Mouse (Mus musculus) olfactory bulb, adult 2 months (tissue): ENCODE measurements around the gene Tshz2.
"Not testable (repeated sequence)": the region's sequence is repeated elsewhere in the genome, so short reads cannot be mapped to it uniquely, and the experiment has no call there.

ENCODE experiments used
- CTCF ChIP-seq: fragments of 200-500 bp; IDR thresholded peaks from 2 replicates; pipeline ENCODE4 v1.5.1; 2012; ENCODE audit warnings: low read depth, mild to moderate bottlenecking, low read length, moderate library complexity; ENCODE audit not compliant: insufficient read depth
- POLR2A ChIP-seq: fragments of 200-500 bp; IDR thresholded peaks from 2 replicates; pipeline ENCODE4 v1.6.1; 2012; ENCODE audit warnings: mild to moderate bottlenecking, low read depth, low read length, moderate library complexity; ENCODE audit not compliant: insufficient read depth

- TF ChIP-seq POLR2A, CTCF: not testable (repeated sequence)
Measured at GRCm38 (mm10) chr2:169781671-169782070, 148.9 kb downstream of the Tshz2 start.
